Mouse (Mus musculus) heart, postnatal 25 days (tissue): ENCODE measurements around the gene Zbtb44. TPM values are rescaled to one million over a fixed set of nuclear protein-coding genes. Genes with fewer than 3 reads are reported as not detected.

Experiments
- DNase-seq: peaks from one replicate; pipeline ENCODE4 v3.0.0; 2022; ENCODE audit warnings: low spot score
- intact Hi-C: fragments of 180-260 bp; cut with DNase I; formaldehyde crosslinking; loops from one replicate; pipeline ENCODE4 v1.15.1; 2025
- total RNA-seq, 2 experiments: library from RNA; stranded (reverse); gene quantifications; 2 replicates each; pipeline ENCODE4 v1.2.3; 2021

The Zbtb44 gene
- 10 to 100 TPM; 28.3 to 35.8 TPM for total RNA-seq

DNA sequence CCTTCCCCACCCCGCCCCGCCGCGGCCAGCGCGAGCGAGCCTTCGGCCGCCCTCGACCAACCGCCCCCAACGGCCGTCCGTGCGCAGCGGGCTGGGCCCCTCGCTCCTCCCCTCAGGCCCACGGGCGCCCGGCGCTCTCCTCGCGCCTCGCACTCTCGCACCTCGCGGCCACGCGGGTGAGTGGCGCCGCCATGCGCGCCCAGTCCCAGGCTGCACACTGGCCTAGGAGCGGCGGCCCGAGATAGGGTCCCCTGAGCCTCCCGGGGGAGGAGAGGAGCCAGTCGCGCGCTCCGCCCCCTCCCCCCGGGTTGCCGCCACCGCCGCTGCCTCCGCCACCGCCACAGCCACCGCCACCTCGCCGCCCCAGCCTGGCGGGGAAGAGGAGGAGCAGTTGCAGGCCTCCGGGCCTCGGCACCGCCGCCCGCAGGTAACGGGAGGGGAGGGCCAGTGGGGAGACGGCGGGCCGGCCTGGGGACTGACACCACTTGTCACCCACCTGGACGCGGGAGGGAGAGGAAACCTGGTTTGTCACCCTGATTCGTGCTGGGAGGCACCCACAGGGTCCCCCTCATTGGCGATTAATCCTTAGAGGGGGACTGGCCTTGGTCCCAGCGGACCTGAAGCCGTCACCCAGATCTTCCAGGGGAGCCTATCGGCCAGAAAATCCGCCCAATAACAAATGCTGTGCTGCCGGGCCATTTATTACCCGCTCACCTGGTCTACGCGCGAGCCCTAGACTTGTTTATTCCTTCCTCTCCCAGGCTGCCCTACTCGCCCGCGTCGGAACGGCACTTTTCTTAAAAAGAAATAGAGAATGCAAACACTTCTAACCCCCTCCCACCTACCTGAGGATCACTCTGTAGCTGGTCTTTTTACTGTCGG, at the start of gene Zbtb44:
Gene Zbtb44 (plus strand): TSS at position 113 of the 882 bp plus-strand sequence.
- DNase-seq: no peak

DNA sequence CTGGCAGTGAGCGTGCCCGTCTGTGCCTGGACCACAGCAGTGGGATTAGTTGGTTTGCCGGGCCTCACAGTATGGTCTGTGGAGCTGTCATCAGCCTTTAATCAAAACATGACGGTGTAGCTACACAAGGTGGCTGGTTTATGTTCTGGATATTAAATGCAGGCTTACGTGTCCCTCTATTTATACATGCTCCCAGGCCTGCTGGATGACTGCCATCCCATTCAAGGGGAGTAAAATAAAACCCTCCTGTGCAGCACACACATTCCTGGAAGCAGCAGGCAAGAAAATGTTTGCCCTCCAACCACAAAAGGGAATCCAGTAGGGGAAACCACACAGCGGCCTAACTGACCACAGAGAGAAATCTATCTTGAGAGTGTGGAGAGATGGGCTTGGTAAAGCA, 44.7 kb upstream of the Zbtb44 start:
- no peak for DNase-seq
- intact Hi-C loops: no loop called here

More for the DNA sequence above, at the start of gene Zbtb44:
- intact Hi-C loops: no loop called here

DNA sequence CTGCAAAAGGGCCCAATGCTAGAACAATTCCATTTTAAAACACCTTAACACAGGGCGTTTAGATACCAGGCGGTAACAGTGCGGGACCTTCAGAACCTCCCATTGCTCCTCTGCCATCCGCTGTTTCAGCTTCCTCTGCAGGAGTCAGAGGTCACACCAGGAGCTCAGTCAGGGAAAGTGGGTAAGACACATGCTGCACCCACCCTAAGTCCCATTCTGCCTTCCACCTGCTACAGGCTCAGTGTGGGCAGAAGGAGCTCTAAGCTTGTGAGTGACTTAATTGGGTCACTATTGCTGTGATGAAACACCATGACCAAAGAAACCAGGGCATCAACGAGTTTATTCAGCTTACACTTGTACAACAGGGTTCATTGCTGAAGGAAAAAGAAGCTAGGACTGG, 37.3 kb upstream of the Zbtb44 start:
- intact Hi-C loops: no loop called here
- DNase-seq: no peak

DNA sequence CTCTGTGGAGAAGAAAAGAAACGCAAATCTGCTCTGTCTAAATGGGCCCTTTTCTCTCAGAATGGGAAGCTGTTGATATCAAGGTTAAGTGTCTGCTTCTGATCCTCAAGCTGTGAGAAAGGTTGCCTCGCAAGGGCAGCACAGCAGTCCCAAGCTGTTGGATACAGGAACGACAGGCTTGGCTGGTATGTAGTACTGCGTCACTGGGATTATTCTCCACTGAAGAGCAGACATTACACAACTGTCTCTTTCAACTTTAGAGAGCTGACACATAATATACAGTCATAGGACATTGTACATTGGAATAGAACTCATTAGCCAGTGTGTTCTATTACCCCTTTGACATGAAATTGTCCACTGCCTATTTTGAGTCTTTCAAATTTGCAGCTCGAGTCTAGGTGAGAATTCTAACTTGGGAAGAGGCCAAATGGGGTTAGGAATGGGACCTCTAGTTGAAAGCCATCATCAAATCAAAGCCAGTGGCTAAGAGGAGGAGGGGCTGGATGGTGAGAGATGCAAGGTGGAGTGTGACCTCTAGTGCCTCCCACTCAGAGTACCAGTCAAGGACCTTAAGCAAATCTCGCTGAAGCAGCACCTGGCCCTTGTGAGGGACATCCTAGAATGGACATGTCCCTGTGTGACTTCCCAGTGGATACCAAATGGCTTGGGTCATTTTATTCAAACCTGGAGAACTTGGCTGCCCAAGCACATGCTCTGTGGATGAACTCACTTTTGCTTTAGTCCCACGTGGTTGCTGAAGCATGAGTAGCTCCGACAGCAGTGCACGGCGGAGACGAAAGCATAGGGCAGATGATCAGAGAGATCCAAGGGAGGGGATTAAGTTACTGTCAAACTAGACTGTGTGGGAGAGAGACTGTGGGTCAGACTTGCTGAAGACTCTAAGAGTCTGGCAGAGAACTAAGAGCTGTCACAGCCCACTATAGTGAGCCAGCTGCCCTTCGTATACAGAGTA, 33.6 kb upstream of the Zbtb44 start:
- DNase-seq: no peak
- intact Hi-C loops: no loop called here

DNA sequence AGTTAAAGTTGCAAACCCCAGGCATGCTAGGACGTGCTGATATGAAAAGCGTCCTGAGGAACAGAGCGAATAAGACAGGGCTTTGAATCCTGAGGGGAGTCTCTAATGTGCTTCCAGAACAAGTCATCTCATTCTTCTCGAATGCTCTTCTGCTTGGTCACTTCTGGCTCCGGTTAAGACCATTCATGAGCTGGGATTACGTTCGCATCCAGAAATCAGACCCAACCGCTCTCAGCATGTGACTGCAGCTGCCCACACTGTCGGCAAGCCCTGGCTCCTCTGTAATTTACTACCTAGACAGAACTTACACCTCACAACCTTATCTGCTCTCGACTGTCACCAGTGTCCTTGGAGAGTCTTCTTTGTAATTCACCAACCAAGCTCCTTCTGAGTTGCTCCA, 29.8 kb upstream of the Zbtb44 start:
- intact Hi-C loops: no loop called here
- DNase-seq: no peak

DNA sequence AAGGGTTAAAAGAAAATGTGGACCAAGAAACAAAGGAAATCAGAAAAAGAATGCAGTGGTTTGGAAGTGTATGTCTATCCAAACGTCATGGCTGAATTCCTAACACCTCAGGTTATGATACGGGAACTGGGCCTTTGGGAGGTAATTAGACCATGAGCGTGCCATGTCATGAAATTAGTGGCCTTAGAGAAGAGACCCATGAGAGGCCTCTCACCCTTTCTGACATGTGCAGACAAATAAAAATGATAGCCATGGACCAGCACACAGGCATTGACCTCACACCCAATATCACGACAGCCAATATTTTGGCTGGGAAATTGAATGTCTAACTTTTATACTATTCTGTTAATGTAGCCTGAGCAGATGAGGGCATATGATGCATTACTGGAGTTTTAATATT, 27.9 kb upstream of the Zbtb44 start:
- intact Hi-C loops: no loop called here
- DNase-seq: no peak

DNA sequence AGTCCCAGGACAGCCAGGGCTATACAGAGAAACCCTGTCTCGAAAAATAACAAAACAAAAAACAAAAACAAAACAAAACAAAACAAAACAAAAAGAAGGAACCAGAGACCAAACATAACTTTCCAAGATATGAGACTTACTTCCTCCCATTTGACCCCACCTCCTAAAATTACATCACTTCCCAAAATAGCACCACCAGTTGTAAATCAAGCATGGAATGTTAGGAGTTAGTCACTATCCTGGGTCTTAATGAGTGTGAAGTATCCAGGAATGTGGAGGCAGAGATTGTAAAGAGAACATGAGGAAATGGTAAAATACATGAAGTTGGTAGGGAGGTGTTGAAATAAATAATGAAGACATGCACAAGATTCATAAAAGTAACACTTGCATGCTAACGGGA, 21.1 kb upstream of the Zbtb44 start:
- DNase-seq: no peak
- intact Hi-C loops: no loop called here

DNA sequence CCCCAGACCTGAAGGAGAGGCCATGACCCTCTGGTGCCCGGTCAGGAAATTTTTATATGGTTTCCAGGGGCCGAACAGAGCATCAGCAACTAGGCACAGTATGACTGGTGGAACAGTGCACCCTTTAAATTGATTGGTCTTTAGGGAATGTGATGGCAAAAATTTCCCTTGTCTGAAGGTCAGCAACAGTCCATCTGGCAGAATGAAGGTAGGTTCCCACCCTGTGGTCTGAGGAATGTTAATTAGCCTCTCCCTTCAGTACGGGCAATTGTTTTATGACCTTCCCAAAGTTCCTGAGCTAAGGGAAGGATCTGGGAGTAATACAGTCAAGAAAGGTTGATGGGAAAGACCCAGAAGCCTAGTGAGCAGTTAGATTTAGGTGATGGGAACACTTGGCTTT, 20.4 kb upstream of the Zbtb44 start:
- DNase-seq: no peak
- intact Hi-C loops: no loop called here

DNA sequence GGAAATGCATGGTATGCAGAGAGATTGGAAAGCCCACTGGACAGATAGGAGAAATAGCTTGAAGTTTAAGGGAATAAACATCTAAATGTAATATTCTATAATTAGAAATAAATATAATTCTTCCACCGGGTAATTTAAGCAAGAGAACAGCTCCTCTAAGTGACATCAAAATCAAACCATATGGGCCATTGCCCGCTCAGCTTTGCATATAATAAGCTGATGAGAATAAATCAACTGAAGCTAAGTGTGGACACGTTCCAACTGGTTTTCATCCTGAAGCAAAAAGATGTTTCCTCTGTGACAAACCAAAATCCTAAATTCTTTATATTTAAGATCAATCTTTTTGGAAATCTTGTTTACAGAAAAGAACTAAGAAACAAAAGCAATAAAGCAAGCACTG, 19.7 kb upstream of the Zbtb44 start:
- DNase-seq: no peak
- intact Hi-C loops: no loop called here

DNA sequence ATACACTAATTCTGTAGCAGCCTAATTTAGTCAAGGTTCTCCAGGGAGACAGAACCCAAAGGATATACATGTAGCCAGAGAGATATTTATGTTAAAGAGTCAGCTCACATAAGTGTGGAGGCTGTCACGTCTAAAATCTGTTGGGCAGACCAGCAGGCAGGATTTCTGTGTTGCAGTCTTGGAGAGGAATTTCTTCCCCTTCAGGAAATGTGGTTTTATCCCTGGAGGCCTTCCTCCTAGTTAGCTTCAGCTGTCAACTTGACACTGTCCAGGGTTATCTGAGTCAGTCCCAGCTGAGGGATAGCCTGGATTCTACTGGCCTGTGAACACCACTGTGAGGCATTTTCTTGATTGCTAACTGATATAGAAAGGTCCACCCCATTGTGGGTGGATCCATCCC, 18.9 kb upstream of the Zbtb44 start:
- no peak for DNase-seq
- intact Hi-C loops: no loop called here

DNA sequence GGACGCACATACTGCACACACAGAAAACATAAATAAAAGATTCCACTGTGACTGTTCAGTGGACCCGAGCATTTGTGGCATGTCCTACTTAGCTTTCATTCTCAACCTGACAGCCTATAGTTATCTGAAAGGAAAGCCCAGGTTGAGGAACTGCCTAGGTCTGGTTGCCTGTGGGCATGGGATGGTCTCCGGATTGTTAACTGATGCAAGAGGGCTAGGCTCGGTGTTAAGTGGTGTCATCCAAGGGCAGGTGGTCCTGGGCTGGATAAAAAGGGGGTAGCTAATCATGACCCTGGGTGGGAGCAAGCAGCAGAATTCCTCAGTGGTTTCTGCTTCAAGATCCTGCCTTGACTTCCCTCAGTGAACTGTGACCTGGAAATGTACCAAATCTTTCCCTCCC, 17.8 kb upstream of the Zbtb44 start:
- intact Hi-C loops: no loop called here
- no peak for DNase-seq

DNA sequence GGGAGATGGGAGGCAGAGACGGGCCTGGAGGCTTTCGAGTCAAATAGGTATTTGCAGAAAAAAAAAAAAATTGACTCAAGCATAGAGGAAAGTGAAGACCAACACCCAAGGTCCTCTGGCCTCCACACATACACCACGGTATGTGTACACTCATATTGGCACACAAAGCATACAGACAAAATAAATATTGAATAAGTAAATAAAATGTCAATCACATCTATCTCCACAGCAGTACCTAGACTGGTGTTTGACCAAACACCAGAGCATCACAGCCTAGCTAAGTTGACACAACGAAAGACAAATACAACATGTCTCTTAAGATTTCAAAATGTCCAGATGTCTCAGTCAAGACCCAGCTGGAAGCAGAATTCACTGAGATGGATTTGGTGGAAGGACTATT, 17.0 kb upstream of the Zbtb44 start:
- DNase-seq: no peak
- intact Hi-C loops: no loop called here

DNA sequence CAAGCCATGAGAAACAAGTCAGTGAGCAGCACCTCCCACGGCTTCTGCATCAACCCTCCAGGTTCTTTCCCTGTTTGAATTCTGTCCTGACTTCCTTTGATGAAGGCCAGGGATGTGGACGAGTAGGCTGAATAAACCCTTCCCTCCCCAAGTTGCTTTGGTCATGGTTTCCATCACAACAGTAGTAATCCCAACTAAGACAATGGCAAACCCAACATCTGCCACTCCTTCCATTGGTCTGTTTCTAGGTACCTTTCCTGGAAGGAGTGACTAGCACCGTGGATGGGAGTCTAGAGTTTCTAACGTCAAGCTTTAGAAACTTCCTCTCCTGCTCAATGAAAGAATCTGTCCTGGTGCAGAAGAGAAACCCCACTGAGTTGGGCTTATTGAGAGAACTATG, 12.8 kb upstream of the Zbtb44 start:
- no peak for DNase-seq
- intact Hi-C loops: no loop called here

DNA sequence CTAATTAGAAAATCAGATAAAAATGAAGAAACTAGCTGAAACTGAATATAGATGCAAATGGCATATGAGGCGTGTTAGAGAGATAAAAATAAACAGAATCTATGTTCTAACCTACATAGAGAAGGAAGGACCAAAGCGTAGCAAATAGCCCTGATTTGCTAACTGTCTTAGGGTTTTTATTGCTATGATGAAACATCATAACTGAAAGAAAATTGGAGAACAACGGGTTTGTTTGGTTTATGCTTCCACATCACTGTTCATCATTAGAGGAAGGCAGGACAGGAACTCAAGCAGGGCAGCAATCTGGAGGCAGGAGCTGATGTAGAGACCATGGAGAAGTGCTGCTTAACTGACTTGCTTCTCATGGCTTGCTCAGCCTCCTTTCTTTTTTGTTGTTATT, 12.3 kb upstream of the Zbtb44 start:
- intact Hi-C loops: no loop called here
- DNase-seq: no peak

DNA sequence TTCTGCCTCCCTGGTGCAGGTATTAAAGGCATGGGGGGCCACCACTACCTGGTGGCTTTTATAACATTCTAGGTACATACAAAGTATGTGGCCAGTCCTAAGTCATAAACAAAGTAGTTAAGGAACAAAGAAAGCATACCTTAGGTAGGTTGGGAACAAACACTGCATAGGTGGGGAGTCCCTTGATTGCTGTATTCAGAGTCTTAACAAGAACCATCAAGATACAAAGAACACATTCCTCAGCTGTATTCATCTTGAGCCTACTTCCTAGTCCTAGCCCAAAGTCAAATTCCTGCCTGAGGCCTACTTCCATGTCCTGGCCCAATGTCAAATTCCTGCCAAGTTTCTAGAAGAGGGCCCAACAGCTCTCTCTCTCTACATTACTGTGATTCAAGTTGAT, 11.7 kb upstream of the Zbtb44 start:
- DNase-seq: no peak
- intact Hi-C loops: no loop called here

DNA sequence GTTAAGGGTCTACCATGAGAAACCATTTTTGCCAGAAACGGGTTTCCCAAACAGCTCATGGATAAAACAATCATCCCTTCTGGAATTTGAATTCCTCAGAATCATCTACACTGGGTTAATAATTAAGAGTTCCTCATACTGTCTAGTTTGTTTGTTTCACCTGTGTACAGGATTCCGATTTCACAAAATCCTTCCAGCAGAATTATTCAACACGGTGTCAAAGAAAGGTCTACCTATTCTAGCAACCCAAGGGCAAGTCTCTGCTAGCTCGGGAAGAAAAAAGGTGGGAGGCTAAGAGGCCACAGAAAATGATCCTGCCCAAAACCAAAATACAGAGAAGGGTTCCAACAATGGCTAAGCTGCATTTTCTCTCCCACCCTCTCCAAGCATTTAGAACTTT, 2.2 kb upstream of the Zbtb44 start:
- DNase-seq: no peak
- intact Hi-C loops: no loop called here

DNA sequence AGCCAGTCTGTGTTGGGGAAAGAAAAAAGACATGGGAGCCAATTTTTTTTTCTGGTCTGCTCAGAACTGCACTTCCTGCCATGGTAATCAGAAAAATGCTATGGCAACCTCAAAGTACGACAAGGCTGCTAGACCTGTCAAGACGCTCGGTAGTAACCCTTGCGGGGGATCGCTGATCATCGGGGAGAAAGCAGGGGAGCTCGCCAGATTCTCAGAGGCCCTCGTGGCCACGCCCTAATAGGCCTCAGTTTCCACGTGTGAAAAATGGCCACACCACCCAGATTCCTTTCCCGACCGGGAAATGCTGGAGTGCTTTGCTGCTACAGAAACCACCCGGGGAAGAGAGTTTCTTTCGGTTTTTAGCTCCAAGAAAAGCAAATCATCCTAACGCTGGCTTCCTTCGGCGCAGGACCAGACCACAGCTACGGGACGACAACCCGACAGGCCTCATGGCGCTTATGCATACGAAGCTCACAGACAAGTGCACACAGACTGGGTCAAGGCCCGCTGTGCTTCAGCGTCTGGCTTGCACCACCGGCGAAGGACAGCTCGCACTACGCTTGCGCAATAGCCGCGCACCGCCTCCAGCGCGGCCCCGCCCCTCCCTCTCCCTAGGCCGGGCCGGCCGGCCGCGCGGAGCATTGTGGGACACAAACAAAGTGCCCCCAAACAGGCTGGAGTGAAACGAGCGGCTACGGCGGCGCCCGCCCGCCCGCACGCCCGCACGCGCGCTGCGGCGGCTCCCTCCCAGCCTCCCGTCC, 513 bp upstream of the Zbtb44 start:
- peak; percentile 93 for DNase-seq
- intact Hi-C loops: no loop called here

DNA sequence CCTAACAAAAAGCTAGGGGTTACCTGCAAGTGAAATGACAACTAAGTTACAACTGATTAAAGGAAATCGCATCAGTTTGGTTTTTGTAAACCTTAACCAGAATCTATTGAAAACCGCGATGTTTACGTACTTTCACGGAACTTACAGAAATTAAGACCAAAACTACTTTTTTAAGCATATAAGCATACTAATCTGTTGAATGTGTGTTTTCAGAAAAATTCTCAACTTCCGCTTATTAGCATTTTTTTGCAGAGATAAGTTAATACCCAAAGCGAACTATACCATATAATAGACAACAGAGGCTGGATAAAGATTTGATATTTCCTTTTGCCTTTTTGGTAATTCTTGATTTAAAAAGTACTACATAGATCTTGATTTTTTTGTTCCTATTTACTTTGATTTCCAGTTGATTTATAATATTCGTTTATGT, 985 bp downstream of the Zbtb44 start:
- intact Hi-C loops: no loop called here
- DNase-seq: no peak

DNA sequence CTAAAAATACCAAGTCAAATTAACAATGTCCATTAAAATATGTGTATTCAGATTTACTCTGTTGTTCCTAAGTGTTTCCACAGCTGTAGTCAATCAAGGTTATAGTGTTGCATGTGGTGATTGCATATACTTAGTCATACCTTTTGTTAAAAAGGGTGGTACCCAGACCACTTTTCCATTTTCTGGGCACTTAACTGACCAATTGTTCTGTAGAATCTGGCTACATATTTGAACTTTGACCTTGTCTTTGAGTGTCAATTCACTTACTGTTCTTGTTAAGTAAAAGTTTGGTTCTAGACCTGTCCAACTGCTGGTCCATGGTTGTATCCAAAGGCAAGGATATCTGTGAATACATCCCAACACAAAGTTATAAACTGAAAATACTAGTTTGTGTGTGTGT, 2.1 kb downstream of the Zbtb44 start:
- no peak for DNase-seq
- intact Hi-C loops: no loop called here

DNA sequence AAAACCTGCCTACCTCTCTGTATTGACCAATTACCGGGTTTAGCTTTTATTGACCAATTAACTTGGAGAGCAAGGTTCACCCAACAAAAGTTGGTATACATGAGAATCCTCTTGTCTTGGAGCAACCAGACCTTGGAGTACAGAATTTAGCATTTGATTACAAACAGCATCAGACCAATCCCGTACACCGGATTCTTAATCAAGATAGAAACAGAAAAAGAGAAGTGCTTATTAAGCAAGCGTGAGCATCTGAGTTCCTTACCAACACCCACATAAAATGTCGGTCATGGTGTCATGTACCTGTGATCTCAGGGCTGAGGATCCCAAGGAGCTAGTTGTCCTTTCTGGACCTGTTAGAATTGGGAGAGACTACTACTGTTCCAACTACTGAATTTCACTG, 19.8 kb downstream of the Zbtb44 start:
- intact Hi-C loops: no loop called here
- no peak for DNase-seq
